Mouse (Mus musculus) A20 (cell line): Measurements from ENCODE around the gene Pcca.
A peak's percentile ranks its signal among the peaks of the same experiment; 100 is the strongest.
"Not testable (repeated sequence)": the region's sequence is repeated elsewhere in the genome, so short reads cannot be mapped to it uniquely, and the experiment has no call there.

Experiments
- DNase-seq: peaks from one replicate; pipeline ENCODE4 v3.0.0-alpha.2; 2011; ENCODE audit warnings: low read depth, low spot score

Gene Pcca

DNA sequence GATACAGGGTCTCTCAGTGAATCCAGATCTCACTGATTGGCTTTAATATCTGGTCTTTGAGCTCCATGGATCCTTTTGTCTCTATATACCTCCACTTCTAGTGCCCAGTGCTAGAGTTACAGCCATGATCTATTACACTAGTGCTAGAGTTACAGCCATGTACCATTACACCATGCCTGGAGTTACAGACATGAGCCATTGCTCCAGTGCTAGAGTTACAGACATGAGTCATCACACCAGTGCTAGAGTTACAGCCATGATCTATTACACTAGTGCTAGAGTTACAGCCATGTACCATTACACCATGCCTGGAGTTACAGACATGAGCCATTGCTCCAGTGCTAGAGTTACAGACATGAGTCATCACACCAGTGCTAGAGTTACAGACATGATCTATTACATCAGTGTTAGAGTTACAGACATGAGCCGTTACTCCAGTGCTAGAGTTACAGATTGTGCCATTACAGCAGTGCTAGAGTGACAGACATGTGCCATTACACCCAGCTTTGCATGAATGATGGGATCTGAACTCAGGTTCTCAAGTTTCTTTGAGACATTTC lies 26.8 kb downstream of the Pcca start:
- DNase-seq = not testable (repeated sequence)

DNA sequence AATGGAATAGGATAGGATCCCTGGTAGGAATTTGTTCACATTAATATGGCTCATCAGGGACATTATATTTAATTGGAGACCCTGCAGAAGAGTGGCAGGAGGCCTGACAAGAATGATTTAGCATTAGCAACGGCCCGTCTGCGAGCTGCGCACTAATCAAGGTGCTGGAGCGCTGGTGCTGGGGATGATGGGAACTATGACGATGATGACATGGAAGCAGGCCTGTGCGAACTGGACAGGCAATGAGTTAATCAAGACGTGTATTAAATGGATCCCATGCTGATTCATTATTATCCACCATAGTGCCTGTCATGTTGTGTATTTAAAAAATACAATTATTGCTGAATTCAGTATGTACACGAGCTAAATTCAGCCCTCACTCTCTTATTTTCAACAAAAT lies 36.7 kb downstream of the Pcca start:
- no peak for DNase-seq

DNA sequence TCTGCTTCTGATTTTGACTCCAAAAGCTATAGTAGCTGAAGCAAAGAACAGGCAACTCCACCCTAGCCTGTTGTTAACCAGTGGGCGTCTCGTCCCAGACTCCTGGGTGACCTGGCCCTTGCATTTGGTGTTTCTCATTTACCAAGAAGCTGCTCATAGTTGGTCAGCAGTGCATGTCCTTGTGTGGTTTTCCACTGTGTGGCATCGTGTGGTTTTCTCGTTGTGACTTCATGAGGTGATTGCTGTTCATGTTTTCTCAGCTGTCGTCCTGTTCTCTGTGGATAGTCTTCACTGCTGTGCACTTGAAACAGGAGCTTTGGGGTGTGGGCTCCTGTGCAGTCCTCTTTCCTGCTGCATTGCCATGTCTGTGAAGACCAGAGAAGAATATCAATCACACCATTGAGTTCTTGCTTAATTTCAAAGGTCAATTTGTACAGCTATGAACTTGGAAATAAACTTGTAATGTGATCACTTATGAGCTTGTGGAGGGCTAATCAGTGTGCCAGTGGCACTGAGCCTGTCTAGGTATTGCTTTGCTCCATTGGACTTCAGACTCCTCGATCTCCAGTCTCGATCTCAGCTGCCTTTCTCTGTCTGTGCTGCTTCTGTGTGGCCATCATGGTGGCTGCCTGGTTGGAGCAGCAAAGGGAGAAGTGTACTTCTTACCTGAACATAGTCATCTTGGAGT lies 40.1 kb downstream of the Pcca start:
- DNase-seq = no peak

DNA sequence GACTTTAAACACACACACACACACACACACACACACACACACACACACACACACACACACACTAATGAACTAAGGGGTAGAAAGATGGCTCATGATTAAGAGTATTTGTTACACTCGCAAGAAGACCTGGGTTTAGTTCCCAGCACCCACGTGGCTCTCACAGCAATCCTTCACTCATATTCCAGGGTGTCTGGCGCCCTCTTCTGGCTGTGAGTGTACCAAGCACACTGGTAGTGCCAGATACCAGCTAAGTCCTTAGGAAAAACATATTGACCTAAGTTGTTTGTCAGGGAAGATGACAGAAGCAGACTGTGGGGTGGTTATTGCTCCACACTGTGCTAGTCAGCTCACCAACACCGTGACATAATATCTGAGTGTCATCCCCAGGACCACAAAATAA lies 43.7 kb downstream of the Pcca start:
- no peak for DNase-seq

DNA sequence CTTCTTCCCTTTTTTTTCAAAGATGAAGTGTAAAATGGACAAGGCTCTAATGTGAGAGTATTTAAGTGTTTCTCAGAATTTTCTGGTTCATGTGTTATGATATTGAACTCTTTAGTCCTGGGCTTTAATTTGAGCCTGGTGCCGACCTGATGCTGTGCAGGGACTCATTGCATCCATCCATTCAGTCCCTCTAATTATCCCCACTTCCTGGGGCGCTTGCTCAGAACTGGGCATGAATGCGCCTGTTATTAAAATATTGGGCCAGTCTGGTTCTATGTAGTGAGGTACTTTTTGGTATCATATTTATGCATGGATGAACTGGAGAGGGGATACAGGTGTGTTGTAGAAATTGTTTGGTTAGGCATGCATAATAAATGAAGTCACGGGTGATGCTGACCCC lies 47.9 kb downstream of the Pcca start:
- DNase-seq = no peak

DNA sequence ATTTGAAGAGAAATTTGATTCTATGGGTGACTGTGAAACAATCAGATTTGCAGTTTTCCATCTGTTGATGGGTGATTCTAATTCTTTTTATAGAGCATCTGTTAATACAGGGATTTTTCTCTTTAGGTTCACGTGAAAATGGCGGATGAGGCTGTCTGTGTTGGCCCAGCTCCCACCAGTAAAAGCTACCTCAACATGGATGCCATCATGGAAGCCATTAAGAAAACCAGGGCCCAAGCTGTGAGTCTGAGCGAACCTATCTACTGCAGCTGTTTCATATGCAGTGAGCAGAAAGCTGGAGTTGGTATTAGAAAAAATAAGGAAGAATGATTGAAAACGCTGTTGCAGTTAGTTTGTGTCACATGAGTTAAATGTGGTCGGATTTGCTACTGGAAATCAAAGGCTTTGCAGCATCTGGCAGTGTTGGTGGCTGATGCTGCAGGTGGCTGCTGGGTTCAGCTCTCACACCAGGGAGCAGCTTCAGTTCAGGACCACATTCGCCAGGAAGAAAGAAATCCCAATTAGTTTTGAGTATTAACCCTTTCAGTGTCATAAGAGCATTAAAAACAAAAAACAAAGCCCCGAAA lies 48.5 kb downstream of the Pcca start:
- no peak for DNase-seq

DNA sequence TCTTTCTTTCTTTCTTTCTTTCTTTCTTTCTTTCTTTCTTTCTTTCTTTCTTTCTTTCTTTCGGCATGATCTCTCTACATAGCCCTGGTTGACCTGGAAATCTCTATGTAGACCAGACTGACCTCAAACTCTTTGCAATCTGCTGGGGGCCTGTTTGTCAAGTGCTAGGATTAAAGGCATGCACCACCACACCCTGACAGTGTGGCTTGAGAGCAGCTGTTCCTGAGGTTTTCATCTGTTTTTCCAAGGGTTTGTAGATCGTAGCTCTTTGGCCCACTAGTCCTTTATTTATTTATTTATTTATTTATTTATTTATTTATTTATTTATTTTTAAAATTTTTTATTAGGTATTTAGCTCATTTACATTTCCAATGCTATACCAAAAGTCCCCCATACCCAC lies 50.0 kb downstream of the Pcca start:
- DNase-seq = not testable (repeated sequence)

DNA sequence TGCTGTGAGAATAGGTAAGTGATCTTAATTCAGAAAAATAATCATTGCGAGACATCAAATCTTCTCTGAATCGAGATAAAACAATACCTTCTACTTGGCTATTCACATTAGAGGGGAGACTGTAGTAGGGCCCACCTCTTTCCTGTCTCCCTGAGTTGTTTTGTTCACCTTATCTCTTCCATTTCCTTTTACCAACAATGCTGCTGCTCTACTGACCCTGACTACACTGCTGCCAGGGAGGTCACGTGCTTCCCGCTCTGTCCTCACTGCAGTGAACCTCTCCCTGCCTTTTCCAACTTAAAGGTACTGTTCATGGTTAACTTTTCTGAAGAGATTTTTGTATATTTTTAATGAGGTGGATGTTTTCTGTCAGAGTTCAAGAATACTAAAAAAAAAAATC lies 52.8 kb downstream of the Pcca start:
- DNase-seq = no peak

DNA sequence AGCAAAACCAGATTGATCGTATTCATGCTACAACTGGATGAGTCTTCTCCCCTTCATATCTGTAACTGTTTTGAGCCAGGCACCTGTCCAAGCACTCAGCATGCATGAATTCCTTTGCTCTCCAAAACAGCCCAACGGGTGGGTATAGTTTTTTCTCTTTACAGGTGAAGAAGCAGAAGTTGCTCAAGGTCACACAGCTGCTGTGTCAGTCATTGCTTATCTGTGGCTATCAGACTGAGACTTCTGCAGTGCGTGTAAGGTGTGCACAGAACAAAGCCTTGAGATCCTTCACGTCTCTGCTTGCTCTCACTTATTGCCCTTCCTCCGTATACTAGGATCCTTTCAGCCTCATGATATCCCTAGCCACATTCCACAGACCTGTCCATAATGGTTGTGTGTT lies 63.4 kb downstream of the Pcca start:
- DNase-seq = peak; percentile 61

DNA sequence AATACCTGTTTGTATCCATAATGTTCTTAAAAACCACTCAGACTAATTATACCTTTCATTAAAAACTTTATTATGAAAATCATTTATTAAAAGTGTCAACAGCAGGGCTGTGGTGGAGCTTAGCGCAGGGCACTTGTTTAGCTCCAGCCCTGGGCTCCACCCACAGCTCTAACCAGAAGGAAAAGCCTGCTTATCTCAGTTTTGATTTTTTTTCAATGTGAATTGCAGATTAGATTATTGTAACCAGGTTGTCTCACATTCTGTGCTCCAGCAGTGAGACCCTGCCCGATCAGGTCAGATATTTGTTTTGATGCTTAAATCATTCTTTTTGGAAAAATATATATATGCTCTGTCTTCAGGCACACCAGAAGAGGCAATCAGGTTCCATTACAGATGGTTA lies 64.7 kb downstream of the Pcca start:
- DNase-seq = no peak

DNA sequence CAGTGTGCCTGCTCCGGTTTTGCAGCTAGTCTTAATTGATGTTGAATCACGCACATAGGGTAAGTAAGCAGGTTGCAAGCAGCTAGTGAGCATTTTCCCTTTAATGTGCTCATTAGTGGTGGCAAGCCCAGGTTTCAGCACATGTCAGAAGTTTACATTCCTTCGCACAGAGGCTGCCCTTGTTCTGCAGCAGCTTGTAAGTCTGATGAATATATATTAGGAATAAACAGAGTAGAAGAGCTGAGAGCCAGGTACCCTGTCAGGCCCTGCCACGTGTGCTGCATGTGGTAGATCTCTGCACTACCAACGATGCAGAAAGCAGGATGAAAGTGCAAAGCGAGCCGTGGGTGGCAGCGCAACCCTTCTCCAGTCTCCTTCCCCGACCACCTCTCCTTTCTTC lies 65.7 kb downstream of the Pcca start:
- DNase-seq = no peak

DNA sequence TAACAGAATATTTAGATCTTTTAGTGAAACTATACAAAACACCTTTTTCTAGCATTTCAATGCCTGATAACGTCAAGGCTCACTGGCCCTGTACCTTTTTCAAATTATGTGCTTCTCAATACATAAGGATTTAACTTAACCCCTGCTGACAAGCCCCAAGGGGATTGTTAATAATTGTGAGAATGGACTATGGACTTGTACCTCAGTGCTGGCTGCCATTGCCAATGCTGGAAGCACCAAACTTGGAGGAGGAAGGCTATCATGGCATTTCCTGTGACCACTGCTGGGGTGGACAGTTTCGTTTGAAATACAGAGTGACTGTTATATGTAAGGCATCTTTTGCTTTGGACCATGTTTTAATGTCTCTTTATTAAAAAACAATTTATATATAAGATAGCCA lies 68.6 kb downstream of the Pcca start:
- DNase-seq = no peak

DNA sequence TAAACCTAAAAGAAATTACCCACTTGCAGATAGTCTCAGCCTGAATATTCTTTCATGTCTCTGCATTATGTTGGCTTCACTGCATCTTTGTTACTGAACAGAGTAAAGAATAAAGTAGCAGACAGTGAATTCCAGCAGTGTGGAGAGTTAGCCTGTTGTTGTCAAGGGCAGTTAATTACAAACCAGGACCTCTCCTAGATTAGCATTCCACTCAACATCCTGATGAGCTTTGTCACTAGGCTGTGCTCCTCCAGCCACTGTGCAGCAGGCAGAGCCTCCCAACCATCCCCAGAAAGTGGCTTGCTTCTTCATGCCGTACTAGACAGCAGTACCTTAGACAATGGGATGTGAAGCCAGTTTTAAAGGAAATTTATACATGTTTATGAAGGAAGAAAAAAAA lies 72.4 kb downstream of the Pcca start:
- DNase-seq = no peak

DNA sequence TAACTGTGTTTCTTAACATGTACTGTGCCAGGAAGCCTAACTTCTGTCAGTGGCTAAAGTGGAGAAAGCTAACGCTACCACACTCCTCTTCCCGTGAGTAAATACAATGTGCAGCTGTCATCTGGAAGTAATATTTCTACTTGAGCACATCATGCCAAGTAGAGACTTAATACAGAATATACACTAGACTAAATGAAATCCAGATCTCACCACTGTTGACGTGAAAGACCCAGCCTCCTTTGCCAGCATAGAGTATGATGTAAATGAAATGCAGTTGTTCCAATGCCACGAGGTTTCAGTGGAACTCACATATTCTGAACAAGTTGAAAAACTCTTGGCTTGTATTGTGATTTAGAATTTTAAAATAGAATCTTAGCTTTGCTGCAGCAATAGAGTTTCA lies 73.3 kb downstream of the Pcca start:
- no peak for DNase-seq

DNA sequence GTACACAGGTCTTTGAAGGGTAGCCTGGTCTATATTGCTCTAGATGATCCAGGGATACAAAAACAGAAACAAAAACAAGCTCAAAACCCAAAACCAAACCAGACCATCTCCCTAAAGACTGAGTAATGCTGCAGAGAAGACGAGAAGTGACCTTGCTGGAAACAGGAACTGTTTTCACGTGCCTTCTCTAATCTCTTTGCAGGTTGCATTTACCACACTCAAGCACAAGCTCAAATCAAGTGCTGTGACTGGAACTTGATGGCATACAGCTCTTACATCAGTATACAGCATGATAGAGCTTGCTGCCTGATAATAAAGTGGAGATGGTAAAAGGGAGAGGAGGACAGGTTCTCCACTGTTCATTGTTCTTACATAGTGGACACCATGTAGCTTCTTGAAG lies 74.2 kb downstream of the Pcca start:
- DNase-seq = no peak

DNA sequence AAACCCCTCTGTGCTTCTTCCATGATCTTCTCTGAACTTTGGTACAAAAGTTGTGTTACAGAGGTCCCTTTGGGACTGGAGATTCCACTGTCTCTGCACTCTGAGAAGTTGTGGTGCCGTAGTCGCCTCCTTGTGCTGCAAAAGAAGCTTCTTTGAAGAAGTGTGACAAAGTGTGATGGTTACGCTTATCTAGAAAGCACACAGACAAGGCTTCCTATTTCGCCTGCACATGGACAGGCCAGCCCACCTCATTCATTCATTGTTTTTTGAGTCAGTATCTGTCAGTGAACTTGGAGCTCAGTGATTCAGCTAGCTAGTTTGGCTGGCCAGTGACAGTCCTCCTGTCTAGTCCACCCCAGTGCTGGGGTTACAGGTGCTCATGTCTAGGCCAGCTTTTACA lies 76.9 kb downstream of the Pcca start:
- DNase-seq = no peak

DNA sequence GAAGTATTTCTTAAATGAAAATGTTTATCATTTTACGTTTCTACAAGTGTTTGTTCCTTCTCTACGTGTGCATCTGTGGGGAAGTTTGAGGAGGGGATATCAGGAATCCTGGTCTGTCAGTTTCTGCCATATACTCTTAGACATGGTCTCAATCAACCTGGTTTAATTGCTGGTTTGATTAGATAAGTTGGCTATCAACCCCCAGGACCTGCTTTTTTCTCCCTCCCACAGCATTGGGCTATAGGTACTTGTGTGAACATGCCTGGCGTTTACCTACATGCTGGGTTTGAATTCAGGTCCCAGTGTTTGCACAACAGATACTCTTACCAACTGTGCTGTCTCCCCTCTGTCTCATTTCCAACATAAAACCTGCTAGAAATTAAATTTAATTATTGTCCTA lies 78.2 kb downstream of the Pcca start:
- no peak for DNase-seq

DNA sequence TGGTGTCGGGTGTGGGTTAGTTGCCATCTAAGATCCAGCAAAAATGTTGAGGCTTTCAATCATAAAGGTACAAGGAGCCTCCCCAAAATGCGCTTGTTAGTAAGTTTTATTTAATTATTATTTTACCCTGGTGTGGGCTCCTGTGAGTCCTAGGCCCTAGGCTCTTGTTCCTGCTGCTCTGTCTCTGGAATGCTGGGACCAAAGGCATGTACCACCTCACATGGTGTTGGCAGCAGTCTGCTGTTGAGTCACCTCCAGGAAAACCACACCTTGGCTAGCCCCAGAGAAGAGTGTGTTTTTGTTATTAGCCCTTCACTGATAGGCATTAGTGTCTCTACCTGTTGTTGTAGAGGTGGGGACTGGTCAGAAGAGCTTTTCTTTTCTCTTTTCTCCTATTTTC lies 83.5 kb downstream of the Pcca start:
- no peak for DNase-seq

DNA sequence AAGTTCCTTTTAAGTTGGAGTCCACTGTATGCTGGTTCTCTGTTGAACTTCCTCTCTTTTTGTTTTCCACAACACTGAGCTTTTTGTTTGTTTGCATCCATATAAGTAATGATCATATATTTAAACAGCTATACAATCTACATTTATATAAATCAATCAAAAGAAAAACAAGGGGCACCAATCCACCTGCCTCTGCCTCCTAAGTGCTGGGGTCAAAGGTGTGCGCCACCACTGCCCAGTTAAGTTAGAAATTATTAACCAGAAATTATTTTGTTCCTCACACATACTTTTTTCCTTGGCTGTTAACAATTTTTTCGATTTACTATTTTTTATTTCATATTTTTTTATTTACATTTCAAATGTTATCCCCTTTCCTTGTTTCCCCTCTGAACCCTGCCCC lies 99.3 kb downstream of the Pcca start:
- DNase-seq = no peak

DNA sequence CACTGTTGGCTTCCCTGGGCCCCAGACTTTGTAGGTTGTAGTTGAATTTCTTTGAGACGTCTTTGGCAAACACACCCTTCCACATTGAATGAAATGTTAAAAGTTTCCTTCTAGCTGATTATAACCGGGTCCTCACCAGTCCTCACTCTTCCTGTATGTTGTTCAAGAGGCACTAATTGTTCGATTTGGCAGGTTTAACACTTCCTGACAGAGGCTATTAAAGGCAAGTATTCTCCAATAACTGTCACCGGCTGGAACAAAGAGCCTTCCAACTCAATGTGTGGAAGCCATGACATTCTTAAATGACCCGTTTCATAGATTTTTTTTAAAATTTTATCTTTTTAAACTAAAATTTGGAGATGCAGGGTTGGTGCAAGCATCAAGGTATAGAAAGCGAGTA lies 102.5 kb downstream of the Pcca start:
- DNase-seq = no peak

DNA sequence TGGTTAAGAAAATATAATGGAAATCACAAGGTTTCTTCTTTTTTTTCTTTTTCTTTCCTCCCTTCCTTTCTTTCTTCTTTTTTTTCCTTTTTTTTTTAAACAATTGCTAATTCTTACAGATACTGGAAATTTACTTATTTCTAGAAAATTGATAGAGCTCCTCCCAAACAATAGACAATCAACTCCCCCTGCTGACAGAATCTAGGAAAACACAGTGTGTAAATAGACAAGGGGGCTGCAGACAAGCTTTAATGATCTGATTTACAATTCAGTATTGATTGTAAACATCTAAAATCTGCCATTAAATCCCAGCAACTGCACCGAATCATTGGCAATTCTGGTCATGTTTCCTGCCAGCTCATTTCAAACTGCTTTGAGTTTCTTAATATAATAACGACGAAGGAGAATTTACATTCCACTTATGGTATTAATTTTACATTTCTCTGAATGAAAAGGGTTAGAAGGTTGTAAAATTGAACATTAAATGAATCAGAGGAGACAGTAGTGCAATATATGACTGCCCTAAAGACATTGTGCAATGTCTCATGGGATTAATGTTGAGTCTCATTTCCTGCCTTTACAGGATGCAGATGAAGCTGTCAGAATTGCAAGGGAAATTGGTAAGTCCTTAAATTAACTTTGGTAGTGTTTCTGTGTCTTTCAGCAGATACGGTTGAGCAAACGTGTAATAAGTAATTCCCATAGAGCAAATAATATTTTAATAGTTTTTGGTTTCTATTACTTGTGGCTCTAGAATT lies 103.9 kb downstream of the Pcca start:
- DNase-seq = peak; percentile 38

DNA sequence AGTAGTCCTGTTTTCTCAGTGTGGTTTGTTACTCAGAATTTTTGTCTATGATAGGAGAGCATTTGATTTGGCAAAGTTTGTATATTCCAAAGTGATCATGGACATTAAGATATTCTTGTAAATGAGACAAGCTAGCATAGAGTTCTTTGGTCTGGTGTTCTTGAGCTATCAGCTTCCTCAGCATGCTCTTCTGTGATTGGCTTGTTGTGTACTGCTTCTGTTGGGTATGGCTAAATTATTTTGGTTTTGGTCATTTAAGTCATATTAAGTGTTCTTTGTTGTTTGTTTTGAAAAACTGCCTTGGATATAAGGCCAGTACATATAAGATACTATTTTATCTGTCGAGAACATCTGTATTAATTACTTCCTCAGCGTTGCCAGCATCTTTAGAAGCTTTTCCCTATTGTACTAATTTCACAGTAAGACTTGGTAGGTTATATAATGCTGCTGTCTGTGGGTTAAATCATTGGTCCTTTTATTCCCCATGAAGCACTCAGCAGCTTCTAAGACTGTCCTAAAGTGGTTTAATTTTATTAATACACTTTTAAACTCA lies 105.1 kb downstream of the Pcca start:
- DNase-seq = no peak

DNA sequence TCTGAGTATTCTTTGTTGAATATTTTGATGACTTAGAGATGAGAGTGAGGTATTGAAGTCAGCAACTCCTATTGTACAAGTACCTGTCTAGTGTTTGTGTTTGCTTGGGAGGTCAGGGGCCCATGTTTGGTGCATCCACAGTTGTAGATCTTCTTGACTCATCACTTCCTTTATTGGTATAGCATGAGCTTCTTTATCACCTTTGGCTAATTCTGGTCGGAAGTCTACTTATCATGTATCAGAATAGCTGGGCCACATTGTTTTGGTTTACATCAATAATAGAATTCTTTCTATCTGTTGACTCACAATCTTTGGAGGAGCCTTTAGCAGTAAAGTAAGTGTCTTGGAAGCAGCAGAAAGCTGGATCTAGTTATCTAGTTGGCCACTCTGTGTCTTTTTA lies 108.3 kb downstream of the Pcca start:
- DNase-seq = no peak
